Mouse (Mus musculus): ENCODE measurements around the gene Golgb1. TPM values are rescaled to one million over a fixed set of nuclear protein-coding genes. Genes with fewer than 3 reads are reported as not detected.
"Not testable (repeated sequence)": the region's sequence is repeated elsewhere in the genome, so short reads cannot be mapped to it uniquely, and the experiment has no call there.

Gene Golgb1
- 84.2 and 93.0 TPM in 2 replicates for polyA plus RNA-seq (2015; fragmentation: Nextera tagmentation; extraction: Ambion mirVana)

GRCm38 (mm10) chr16:36874583-36875275 lies at the start of gene Golgb1, which contains the start of gene Eaf2:
TSS of gene Golgb1 (plus strand) at chr16:36875140.
TSS of gene Eaf2 (minus strand) at chr16:36875003.
- no peaks in the 10 kb centered on the region for H3K27me3 ChIP-seq (replicated peaks; ENCODE audit: control insufficient read depth, insufficient read depth, low read length)
- under 1% methylated on average over 43 of the region's 43 CpGs for WGBS
- H3K36me3 ChIP-seq (ENCODE audit: control insufficient read depth, insufficient read depth): no peaks in the 10 kb centered on the region
- H3K9ac ChIP-seq (replicated peaks; ENCODE audit: low read depth, low read length): peak within 1 kb of the TSS; percentile 74
- H3K4me2 ChIP-seq (ENCODE audit: low read length): peak within 1 kb of the TSS; percentile 70
- peak within 1 kb of the TSS; percentile 91 for H3K27ac ChIP-seq (ENCODE audit: low read length)
- ATAC-seq: peak; percentile 100
- no peaks in the 10 kb centered on the region for H3K9me3 ChIP-seq (ENCODE audit: control insufficient read depth, low read length)
- H3K4me1 ChIP-seq (replicated peaks; ENCODE audit: control insufficient read depth, insufficient read depth, low read length): peaks cover 14% of the 10 kb centered on the region
- peak within 1 kb of the TSS; percentile 91 for H3K4me3 ChIP-seq (replicated peaks; ENCODE audit: low read length)

DNA sequence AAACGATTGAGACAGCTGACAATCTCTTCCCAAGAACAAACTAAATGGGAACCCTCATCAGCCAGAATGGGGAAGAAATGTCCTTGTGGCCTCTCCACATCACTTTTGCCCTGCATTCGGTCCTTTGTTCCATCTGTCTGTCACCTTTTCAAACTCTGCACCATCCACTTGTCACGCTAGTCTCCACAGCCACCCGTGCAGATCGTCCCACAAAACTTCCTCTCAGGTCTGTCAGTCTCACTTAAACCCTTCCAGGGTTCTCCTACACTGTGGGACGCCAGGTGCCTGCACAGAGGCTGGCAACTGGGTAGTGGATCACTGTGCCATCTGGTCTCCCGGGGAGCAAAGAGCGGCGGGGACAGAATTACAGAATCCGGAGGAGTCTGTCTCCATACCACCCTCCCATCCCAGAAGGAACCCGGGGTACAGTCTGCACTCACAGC lies 47.3 kb upstream of the Golgb1 start:
- WGBS: 5% methylated on average over 11 of the region's 11 CpGs
- no peak for ATAC-seq

DNA sequence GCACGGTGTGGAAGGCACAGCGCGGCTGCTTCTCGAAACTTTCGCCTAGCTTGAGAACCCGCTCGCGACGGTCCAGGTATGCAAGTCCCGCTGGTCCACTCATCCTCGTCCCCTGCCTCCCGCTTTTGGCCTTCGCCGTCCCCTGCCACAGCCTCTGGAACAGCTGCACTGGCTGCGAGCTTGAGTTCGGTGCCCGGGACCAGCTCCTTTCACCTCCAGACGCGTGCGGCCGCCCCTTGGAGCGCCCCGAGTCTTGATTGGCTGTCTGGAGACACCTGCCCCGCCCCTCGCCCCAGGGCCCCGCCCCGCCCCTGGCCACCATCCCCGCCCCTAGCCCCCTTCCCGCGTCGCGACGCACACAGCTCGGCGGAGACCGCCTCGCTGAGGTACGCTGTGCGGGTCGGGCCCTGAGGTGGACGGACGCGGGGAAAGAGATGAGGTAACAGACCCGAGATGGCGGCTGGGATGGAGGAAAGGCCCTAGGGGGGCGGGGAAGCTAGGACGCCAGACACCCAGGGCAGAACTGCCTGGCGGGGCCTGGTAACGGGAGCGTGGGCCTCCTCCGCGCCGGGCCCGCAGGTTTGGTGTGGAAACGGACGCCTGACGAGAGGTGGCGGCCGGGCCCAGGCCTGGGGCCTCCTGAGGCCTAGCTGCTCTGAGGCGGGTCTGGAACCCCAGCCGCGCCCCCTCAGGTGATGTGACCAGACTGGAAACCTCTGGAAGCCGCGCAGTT lies 46.7 kb upstream of the Golgb1 start, which contains the start of gene Iqcb1:
Gene Iqcb1, plus strand, starts transcription at position 332 of the 733 bp plus-strand sequence.
- H3K27ac ChIP-seq (ENCODE audit: low read length): peak within 1 kb of the TSS; percentile 59
- H3K27me3 ChIP-seq (replicated peaks; ENCODE audit: control insufficient read depth, insufficient read depth, low read length): no peaks in the 10 kb centered on the region
- peaks cover 8% of the 10 kb centered on the region for H3K4me1 ChIP-seq (replicated peaks; ENCODE audit: control insufficient read depth, insufficient read depth, low read length)
- H3K9ac ChIP-seq (replicated peaks; ENCODE audit: low read depth, low read length): peak within 1 kb of the TSS; percentile 93
- peak within 1 kb of the TSS; percentile 86 for H3K4me3 ChIP-seq (replicated peaks; ENCODE audit: low read length)
- H3K4me2 ChIP-seq (ENCODE audit: low read length): peak within 1 kb of the TSS; percentile 78
- H3K9me3 ChIP-seq (ENCODE audit: control insufficient read depth, low read length): no peaks in the 10 kb centered on the region
- WGBS: under 1% methylated on average over 62 of the region's 64 CpGs
- H3K36me3 ChIP-seq (ENCODE audit: control insufficient read depth, insufficient read depth): 0 out of 2 replicates have a peak, but pooled peaks cover 2% of the 10 kb centered on the region
- peak; percentile 99 for ATAC-seq

More for the DNA sequence above, 47.3 kb upstream of the Golgb1 start:
- Histone ChIP-seq H3K36me3 (ENCODE audit: control insufficient read depth, insufficient read depth) (0 out of 2 replicates have a peak, but pooled peaks cover 2% of the 10 kb centered on the region), H3K9ac (replicated peaks; ENCODE audit: low read depth, low read length) (peak overlapping the region; percentile 22), H3K4me1 (replicated peaks; ENCODE audit: control insufficient read depth, insufficient read depth, low read length) (peaks cover 8% of the 10 kb centered on the region), H3K4me3 (replicated peaks; ENCODE audit: low read length) (peak overlapping the region; percentile 86), H3K27me3 (replicated peaks; ENCODE audit: control insufficient read depth, insufficient read depth, low read length) (no peaks in the 10 kb centered on the region), H3K27ac (ENCODE audit: low read length) (no peak overlapping the region), H3K9me3 (ENCODE audit: control insufficient read depth, low read length) (no peaks in the 10 kb centered on the region), H3K4me2 (ENCODE audit: low read length) (peak overlapping the region; percentile 78)

- Histone ChIP-seq H3K4me2 (ENCODE audit: low read length) (peak overlapping the region; percentile 78), H3K9me3 (ENCODE audit: control insufficient read depth, low read length) (no peaks in the 10 kb centered on the region), H3K36me3 (ENCODE audit: control insufficient read depth, insufficient read depth) (0 out of 2 replicates have a peak, but pooled peaks cover 2% of the 10 kb centered on the region), H3K27me3 (replicated peaks; ENCODE audit: control insufficient read depth, insufficient read depth, low read length) (no peaks in the 10 kb centered on the region), H3K27ac (ENCODE audit: low read length) (peak overlapping the region; percentile 59; the same call in 1 of the 2 replicates), H3K4me1 (replicated peaks; ENCODE audit: control insufficient read depth, insufficient read depth, low read length) (peaks cover 8% of the 10 kb centered on the region), H3K4me3 (replicated peaks; ENCODE audit: low read length) (peak overlapping the region; percentile 86), H3K9ac (replicated peaks; ENCODE audit: low read depth, low read length) (peak overlapping the region; percentile 93)
- 2% methylated on average over 11 of the region's 11 CpGs for WGBS
- ATAC-seq: peak; percentile 39
Observed at GRCm38 (mm10) chr16:36828820-36829219, 46.1 kb upstream of the Golgb1 start.

DNA sequence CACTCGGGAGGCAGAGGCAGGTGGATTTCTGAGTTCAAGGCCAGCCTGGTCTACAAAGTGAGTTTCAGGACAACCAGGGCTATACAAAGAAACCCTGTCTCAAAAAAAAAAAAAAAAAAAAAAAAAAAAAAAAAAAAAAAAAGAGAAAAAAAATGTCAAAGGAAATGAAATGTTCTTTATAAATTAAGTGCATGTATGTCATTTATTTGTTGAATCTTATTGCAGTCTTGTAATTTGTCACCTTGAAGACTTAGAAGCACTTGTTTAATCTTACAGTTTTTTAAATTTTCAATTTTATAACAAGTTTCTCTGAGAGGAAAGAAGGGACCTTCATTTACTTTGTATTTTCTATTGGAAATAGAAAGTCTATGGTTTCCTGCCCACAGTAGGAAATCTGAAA lies 28.0 kb upstream of the Golgb1 start:
- H3K9ac ChIP-seq (replicated peaks; ENCODE audit: low read depth, low read length); ATAC-seq; H3K4me1 ChIP-seq (replicated peaks; ENCODE audit: control insufficient read depth, insufficient read depth, low read length); H3K4me2 ChIP-seq (ENCODE audit: low read length); H3K27me3 ChIP-seq (replicated peaks; ENCODE audit: control insufficient read depth, insufficient read depth, low read length); H3K27ac ChIP-seq (ENCODE audit: low read length); H3K4me3 ChIP-seq (replicated peaks; ENCODE audit: low read length); H3K9me3 ChIP-seq (ENCODE audit: control insufficient read depth, low read length): not testable (repeated sequence)
- peaks cover 10% of the 10 kb centered on the region for H3K36me3 ChIP-seq (ENCODE audit: control insufficient read depth, insufficient read depth)
- WGBS: 85% methylated on average over 1 of the region's 1 CpGs

- no peaks in the 10 kb centered on the region for H3K4me1 ChIP-seq (replicated peaks; ENCODE audit: control insufficient read depth, insufficient read depth, low read length)
- no peaks in the 10 kb centered on the region for H3K27me3 ChIP-seq (replicated peaks; ENCODE audit: control insufficient read depth, insufficient read depth, low read length)
- no peak overlapping the region for H3K4me2 ChIP-seq (ENCODE audit: low read length)
- no peak overlapping the region for H3K4me3 ChIP-seq (replicated peaks; ENCODE audit: low read length)
- no peaks in the 10 kb centered on the region for H3K9me3 ChIP-seq (ENCODE audit: control insufficient read depth, low read length)
- peaks cover 6% of the 10 kb centered on the region for H3K36me3 ChIP-seq (ENCODE audit: control insufficient read depth, insufficient read depth)
- no peak overlapping the region for H3K9ac ChIP-seq (replicated peaks; ENCODE audit: low read depth, low read length)
- no peak for ATAC-seq
- no peak overlapping the region for H3K27ac ChIP-seq (ENCODE audit: low read length)
- 87% methylated on average over 3 of the region's 3 CpGs for WGBS
Observed at GRCm38 (mm10) chr16:36851202-36851601, 23.7 kb upstream of the Golgb1 start.

- no peak overlapping the region for H3K4me2 ChIP-seq (ENCODE audit: low read length)
- no peak overlapping the region for H3K9ac ChIP-seq (replicated peaks; ENCODE audit: low read depth, low read length)
- no peak overlapping the region for H3K4me3 ChIP-seq (replicated peaks; ENCODE audit: low read length)
- H3K36me3 ChIP-seq (ENCODE audit: control insufficient read depth, insufficient read depth): peaks cover 10% of the 10 kb centered on the region
- no peaks in the 10 kb centered on the region for H3K4me1 ChIP-seq (replicated peaks; ENCODE audit: control insufficient read depth, insufficient read depth, low read length)
- no peak for ATAC-seq
- WGBS: 95% methylated on average over 3 of the region's 3 CpGs
- H3K9me3 ChIP-seq (ENCODE audit: control insufficient read depth, low read length): no peaks in the 10 kb centered on the region
- no peak overlapping the region for H3K27ac ChIP-seq (ENCODE audit: low read length)
- no peaks in the 10 kb centered on the region for H3K27me3 ChIP-seq (replicated peaks; ENCODE audit: control insufficient read depth, insufficient read depth, low read length)
Observed at GRCm38 (mm10) chr16:36863585-36863984, 11.4 kb upstream of the Golgb1 start.

GRCm38 (mm10) chr16:36869442-36869841 lies 5.5 kb upstream of the Golgb1 start:
- peaks cover 4% of the 10 kb centered on the region; the same call in 1 of the 2 replicates for H3K36me3 ChIP-seq (ENCODE audit: control insufficient read depth, insufficient read depth)
- no peak overlapping the region for H3K9ac ChIP-seq (replicated peaks; ENCODE audit: low read depth, low read length)
- no peaks in the 10 kb centered on the region for H3K9me3 ChIP-seq (ENCODE audit: control insufficient read depth, low read length)
- no peak for ATAC-seq
- 96% methylated on average over 2 of the region's 2 CpGs for WGBS
- H3K27me3 ChIP-seq (replicated peaks; ENCODE audit: control insufficient read depth, insufficient read depth, low read length): no peaks in the 10 kb centered on the region
- no peak overlapping the region for H3K27ac ChIP-seq (ENCODE audit: low read length)
- H3K4me3 ChIP-seq (replicated peaks; ENCODE audit: low read length): no peak overlapping the region
- H3K4me2 ChIP-seq (ENCODE audit: low read length): no peak overlapping the region
- H3K4me1 ChIP-seq (replicated peaks; ENCODE audit: control insufficient read depth, insufficient read depth, low read length): peaks cover 7% of the 10 kb centered on the region

DNA sequence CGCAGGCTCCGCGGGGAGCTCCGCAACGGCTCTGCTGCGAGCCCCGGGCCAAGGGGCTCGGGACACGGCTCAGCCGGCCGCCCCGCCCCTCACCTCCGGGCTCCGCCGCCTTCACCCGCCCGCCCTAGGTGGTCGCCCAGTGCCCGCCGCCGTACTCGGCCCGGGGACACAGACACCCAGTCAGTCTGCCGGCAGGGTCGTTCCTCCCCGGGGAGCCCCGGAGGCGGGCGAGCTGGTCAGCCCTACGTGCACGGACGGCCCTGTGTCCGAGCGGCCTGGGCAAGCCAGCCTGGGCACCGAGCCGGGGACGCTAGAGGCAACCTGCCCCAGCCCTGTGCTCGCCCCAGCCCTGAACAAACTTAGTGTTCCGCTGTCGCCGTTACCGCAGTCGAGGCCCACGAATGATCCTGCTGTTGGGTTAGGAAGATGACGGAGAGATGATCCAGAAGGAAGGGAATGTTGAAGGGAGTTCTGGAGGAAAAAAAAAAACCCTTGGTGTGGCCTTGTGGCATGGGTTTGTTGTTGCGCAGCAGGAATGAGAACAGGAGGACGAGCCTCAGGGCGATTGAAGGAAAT lies 424 bp downstream of the Golgb1 start:
- WGBS: under 1% methylated on average over 47 of the region's 48 CpGs
- Histone ChIP-seq H3K9me3 (ENCODE audit: control insufficient read depth, low read length) (no peaks in the 10 kb centered on the region), H3K36me3 (ENCODE audit: control insufficient read depth, insufficient read depth) (no peaks in the 10 kb centered on the region), H3K27me3 (replicated peaks; ENCODE audit: control insufficient read depth, insufficient read depth, low read length) (no peaks in the 10 kb centered on the region), H3K4me2 (ENCODE audit: low read length) (peak overlapping the region; percentile 70), H3K4me1 (replicated peaks; ENCODE audit: control insufficient read depth, insufficient read depth, low read length) (peaks cover 16% of the 10 kb centered on the region), H3K9ac (replicated peaks; ENCODE audit: low read depth, low read length) (peak overlapping the region; percentile 74), H3K4me3 (replicated peaks; ENCODE audit: low read length) (peak overlapping the region; percentile 91), H3K27ac (ENCODE audit: low read length) (peak overlapping the region; percentile 77)
- ATAC-seq: no peak; the same call in 1 of the 2 replicates
